Mouse (Mus musculus) spleen, adult 12 weeks (tissue): Measurements from ENCODE around the gene Rabl2.

Source experiments
- DNase-seq: peaks from one replicate; pipeline ENCODE4 v3.0.0; 2022; ENCODE audit warnings: low spot score

Rabl2 gene

DNA sequence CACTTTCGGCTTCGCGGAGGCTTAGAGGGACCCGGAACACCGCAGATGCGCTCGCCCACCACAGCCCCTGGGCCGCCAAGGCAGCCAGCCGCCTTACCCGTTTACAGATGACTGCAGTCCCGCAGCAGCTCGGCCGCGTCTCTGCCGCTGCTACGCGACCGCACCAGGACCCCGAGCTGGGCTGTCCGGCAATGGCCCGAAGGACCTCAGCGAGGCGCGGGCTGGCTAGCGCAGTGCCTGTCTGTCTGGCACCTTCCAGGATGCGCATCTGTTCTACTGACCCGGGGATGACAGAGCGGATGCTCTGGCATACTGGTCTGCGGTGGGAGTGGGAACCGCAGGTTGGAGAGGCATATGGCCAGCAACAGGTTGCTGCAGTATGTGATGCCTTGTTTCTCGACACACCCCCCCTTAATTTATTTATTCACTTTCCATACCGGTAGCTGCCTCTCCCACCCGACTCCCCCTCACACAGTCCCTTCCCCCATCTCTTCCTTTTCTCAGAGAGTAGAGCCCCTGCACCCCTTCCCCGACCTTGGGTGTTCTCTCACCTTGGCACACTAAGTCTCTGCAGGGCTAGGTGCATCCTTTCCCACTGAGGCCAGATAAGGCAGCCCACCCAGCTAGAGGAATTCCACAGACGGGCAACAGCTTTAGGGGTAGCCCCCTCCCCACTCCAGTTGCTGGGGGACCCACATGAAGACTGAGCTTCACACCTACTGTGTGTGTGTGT lies at the start of gene Rabl2:
Gene Rabl2, minus strand, starts transcription at position 201 of the 733 bp plus-strand sequence.
- peak; percentile 56 for DNase-seq

DNA sequence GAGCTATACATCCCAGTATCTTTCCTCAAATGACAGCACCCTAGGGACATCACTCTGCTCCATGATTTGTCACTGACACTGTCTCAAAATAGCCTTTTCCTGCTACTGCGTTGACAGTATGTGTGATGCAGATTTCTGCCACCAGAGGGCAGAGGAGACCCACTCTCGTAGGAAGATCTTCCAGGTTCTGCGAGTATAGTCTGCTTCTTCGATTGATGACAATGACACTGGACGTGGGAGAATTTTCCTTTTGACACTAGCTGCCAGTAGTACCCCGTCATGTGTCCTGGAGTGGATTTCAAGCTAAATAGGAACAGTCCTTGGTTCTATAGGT lies 31.9 kb upstream of the Rabl2 start:
- DNase-seq: no peak

DNA sequence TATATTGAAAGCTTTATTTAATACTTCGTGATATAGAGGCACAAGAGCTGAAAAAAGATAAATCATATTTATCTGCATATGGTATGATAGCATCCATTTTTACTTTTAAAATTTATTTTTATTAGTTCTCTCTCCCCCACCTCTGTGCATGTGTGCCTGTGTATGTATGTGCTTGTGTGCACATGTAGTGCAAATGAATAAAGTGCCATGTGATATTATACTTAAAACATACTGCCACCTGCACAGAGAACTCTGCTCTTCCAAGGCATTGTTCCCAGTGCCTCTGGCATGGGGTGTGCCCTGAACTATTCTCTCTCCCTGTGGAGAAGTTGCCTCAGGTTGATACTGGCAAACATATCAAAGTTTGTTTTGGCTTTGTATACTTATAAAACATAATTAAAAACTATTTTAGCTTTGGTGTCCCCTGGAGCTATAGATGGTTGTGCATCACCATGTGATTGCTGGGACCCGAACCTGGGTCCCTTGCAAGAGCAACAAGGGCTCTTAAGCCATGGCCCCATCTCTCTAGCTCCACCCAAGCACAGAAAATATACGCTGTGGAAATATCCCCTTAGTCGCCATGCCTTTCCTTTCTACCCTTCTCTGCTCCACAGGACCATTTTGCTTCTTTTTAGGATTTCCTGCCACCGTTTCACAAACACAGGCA lies 31.4 kb upstream of the Rabl2 start:
- no peak for DNase-seq

DNA sequence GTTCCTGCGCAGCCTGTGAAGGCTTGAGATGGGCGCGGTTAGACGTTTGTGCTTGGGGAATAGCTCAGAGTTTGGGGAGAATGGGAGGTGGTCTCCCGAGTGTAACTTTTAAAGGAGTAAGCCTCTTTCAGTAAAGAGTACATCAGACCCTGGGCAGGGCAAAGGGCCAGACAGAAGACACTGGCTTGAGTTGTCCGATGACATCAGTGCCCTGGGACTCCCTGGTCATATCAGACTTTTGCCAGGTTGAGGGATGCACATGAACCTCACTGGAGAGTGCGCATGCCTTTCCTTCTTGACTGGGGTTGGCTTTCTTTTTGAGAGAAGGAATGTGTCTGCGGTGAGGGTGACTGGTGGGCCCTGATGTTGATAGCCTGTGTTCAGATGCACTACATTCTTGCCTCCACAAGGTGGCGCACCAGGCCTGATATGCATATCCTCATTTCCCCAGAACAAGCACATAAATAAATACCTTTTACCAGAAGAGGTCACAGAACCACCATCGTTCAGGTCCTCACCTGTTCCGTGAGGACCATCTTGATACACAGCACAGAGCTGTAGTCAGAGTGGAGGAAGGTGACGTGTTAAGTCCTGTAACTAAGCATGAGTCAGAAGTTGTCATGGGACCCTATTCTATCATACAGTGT lies 30.7 kb upstream of the Rabl2 start:
- no peak for DNase-seq

DNA sequence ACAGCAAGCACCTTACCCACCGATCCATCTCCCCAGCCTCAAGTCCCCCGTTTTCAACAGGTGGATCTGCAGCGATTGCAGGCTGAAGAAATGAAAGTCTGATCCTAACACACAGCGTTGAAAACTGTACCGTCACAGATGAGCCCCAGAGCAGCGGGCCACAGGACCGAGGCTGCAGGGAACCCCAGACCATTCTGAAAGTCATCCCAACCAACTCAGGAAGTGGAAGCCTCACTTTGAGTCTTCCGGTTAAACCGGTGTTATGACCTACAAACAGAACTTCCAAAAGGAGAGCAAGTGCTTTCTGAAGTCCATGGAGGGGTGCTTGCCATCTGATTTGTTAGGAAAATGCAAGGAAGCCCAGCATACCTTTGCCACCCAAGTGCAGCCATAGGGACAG lies 16.2 kb upstream of the Rabl2 start:
- DNase-seq: no peak

DNA sequence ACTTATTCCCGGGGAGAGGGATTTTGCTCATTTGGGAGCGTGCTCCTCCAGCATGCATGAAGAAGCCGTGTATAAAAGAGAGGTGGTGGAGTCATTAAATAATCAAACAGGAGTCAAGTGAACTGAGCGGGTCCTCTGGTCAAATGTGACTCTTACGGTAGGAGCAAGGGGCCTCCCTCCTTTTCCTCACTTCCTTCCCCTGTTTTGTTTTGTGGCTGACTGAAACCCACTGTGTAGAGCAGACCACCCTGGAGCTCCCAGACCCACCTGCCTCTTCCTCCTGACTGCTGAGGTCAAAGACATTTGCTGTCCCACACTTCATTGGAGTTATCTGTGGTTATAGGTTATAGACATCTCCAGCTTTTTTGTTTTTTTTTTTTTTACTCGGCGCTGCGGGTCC lies 15.8 kb upstream of the Rabl2 start:
- no peak for DNase-seq

DNA sequence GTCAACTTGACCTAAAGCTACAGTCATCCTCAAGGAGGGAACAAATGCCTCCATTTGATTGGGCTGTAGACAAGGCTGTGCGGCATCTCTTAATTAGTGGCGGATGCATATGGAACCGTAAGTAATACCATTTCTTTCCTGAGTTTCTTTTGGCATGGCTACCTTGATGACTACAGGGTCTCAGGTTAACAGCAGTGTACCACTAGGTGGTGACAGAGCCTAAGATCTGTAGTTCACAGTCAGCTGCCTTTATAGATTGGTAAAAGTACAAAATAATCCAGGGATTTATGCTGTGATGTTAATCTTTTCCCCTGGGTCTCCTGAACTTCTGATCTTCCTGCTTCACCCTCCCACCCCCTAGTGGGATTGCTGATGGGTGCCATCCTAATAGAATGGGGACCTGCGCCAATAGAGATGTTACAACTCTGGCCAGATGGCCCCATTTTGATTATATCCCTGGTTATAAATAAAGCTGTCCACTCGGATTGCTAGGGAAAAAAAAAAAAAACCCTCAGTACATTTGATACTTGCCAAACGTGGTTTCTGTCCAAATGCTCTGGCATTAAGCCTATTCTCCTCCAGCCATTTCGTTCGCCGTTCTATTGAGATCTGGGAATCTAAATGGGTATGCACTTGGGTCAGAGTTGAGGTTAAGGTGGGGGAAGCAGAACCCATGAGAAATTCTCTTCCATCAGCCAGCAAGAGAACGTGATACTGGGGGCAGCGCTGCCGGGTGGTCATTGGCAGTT lies 14.3 kb upstream of the Rabl2 start:
- DNase-seq: no peak

DNA sequence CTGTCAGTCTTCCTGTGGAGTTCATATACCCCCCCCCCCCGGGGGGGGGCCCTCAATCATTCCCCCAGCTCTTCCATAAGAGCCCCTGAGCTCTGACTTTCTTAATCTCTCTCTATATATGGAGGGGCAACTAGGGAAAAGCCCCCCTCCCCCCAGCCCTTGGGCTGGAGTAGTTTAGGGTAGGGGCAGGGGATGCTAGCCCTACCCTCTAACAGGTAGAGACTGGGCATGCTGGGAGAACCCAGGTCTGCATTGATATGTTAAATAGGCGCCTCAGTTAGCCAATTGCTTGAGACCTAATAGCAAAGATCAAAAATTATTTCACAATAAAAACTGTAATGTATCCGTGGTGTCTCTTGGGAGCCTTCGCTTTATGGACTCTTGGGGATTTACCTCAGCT lies 825 bp upstream of the Rabl2 start:
- no peak for DNase-seq

DNA sequence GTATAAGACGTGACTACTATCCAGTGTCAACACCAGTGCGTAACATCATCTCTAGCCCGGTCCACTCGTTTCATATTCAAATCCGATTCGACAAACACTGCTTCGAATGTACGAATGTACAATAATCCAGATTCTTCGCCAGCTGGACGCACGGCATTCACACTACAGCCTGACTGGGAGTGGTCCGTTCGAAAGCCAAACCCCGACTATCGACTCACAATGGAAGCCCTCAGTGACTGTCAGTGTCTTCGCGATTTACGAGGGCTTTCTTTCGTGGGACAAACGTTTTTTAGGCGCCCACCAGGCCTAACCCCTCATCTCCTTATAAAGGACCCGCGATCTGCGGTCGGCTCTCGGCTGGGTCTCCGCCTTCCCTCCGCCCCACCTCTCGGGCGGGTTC lies 406 bp downstream of the Rabl2 start:
- no peak for DNase-seq

DNA sequence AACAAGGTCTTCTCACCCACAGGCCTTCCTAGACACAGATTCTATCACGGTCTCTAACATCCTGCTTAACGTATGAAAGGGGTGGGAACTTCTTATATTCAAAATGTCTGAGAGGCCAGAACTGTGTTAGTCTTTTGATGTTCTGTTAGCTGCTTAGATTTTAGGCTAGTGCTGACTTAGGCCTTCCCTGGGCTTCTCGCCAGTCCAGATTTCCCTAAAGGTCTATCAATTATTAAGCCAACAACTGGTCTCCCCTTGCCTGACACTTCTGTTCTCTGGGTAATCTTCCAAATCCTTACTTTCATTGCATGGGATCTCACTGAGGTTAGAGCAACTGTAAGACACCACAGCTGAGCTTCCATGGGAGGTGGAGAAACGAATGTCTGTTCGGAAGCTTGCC lies 2.6 kb downstream of the Rabl2 start:
- DNase-seq: no peak

DNA sequence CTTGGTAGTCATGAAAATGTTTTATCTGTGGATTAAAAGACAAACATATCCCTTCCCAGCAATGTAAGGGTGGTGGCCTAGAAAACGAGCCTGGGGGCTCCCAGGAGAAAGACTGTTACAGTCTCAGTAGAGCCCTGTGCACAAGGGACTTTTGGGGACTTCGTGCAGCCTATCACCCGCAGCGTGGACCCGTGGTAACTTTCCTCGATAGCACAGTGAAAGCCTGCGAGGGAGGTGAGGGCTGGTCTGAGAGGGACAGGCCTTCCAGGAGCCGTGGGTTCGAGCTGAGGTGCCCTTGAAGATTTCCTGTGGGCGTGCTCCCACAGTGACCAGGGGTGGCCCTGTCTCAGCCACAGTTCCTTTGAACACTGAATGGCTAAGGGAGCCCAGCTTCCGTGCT lies 6.1 kb downstream of the Rabl2 start:
- DNase-seq: no peak

DNA sequence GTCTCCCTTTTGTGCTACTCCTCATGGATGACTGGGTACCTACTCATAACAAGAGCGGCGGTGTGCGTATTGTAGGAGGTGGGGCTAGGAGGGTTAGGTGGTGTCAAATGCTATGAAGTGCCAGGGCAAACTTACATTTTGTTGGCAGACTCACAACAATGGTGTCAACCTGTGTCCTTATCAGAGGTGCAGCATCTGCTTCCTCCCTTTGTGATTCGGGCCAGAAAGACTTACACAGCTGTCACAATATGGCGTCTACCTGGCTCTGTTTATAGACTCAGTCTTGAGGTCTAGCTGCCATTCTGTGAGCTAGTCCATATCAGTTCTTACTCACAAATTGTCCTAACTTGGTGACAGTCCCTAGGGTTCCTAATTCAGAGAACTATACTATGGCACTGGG lies 6.6 kb downstream of the Rabl2 start:
- DNase-seq: no peak

DNA sequence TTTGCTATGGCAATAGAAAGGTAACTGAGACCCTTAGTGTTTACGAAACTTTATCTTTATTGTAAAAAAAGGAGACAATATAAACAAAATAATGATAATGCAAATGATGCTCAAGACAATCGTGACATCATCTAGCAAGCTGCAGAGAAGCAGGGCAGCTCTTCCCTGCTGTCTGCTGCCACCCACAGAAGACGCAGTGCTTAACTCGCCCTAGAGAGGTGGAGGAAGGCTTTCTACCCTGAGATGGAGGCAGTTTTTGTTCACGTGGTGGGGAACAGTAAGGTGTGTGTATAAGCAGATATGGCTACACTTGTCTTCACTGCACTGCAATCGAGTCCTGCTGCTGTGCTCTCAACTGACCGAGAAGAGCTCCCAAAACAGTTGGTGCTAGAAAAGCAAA lies 9.2 kb downstream of the Rabl2 start:
- DNase-seq: no peak

DNA sequence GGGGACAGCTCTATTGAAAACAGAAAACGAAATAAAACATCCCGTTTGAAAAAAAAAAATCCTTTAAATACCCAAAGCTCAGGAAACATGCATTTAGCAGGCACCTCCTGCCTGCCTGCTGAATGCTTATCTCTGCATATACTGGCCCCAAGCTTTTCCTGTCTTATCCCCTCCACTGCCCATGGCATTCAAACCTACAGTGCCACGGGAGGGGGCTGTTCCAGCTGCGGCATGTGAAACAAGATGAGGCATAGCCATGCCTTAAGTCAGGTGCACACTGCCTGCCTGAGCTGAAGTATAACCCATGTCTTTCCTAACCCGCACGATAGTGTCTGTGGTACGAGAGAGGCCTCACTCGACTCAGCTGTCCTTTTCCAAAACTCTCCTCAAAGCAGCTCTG lies 19.6 kb downstream of the Rabl2 start:
- no peak for DNase-seq

DNA sequence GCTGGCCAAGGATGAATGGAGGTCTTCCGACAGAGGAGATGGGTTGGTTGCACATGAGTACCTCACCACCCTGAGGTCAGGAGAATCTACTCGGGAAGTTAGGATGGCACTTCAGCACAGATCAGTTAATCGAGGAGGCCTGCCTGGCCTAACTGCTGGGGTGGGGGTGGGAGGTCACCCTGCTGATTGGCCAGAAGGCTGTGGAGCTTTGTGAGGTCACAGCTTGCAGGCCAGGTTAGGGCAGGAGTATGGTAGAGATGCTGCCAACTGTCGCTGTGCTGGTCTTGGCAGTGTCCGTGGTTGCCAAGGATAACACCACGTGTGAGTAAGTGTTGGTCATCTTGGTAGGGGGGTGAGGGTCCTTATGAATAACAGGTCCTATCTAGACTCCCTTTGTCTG lies 23.6 kb downstream of the Rabl2 start, which contains the start of gene Acr:
Gene Acr, plus strand, starts transcription at position 213 of the 400 bp plus-strand sequence.
- DNase-seq: no peak

DNA sequence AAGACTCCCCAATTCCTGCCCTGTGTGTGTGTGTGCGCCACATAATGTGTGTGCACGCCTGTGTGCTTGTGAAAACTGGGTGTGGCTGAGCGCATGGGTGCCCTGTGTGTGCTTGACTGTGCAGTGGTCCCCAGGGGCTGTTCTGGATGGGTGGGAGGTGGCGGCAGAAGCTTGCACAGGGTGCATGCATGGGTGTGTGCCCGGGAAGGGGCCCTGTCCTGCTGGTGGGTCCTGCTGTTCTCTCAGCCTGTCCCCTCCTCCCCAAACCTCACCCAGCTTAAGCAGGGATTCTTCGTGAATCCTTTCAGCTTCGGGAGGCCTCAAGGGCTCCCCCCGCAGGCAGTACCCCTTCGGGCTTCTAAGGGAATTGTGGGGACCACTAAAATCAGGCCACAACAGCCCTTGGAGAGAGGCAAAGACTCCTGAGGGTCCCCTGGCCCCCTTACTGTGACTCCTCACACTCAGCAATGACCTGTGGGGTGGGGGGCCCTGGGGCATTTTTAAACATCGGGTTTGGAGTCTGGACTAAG lies 32.5 kb downstream of the Rabl2 start:
- DNase-seq: no peak

DNA sequence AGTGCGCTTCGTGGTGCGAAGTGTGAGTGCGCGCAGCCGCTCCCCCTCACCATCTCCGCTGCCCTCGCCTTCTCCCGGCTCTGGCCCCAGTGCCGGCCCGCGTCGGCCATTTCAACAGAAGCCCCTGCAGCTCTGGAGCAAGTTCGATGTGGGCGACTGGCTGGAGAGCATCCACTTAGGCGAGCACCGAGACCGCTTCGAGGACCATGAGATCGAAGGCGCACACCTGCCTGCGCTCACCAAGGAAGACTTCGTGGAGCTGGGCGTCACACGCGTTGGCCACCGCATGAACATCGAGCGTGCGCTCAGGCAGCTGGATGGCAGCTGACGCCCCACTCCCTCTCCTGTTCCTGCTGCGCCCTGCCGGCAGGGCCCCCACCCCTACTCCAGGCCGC lies 33.7 kb downstream of the Rabl2 start:
- no peak for DNase-seq

DNA sequence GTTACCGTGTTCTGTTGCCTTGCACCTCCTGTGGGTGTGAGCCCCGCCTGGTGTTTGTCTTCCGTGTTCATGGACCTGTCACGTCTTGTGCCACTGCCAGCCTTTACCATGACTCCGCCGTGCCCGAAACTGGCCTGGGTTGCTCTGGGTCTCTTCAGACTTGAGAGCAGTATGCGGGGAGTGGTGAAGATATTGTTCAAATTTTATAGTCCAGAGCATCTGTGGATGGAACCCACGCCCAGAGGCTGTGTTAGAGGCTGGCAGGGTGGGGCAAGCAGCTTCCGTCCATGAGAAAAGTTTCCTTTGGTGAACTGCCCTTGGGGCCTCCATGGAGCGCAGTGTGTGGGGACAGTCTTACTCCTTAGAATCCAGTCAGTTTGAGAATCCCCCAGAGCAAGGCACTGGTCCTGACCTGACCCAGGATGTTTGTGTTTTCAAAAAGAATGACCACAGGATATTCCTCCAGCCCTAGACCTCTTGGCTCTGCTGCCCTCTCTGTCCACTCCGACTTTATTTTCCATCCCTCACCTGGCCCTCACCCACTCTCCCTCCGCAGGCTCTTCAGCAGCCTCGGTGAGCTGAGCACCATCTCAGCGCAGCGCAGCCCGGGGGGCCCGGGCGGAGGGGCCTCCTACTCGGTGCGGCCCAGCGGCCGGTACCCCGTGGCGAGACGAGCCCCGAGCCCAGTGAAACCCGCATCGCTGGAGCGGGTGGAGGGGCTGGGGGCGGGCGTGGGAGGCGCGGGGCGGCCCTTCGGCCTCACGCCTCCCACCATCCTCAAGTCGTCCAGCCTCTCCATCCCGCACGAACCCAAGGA lies 34.3 kb downstream of the Rabl2 start:
- no peak for DNase-seq

DNA sequence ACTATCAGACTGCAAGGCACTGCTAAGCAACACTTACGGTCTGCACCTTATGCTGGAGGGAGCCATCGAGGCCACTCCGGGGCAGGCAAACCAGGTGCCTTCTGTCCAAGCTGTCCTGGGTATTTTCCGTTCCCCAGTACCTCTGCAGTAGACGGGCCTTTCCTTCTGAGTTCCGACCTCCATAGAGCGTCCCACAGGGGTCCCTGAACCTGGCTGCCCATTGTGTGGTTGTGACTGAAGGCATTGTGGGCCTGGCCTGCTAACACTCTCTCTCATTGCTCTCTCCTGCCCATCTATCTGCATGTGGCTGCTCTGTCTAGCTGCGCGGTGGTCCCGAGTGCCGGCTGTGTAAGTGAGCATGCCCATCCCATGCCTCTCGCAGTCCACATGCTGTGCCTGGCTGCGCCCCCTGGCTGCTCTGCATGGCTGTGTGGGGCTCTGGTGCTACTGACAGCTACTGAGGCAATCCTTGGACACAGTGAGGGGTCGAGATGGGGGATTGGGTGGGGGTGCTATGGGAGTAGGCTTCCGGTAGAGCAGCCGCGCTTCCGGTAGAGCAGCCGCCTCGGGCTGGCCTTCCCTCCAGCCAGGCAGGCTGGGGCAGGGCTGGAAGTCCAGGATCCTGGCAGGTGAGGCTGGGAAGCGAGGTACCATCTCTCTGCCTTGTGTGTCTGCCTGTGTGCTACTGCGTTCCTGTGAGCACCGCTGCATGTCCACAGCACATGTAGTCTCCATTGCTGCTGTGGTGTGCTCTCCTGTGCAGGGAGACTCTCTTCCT lies 35.1 kb downstream of the Rabl2 start:
- no peak for DNase-seq

DNA sequence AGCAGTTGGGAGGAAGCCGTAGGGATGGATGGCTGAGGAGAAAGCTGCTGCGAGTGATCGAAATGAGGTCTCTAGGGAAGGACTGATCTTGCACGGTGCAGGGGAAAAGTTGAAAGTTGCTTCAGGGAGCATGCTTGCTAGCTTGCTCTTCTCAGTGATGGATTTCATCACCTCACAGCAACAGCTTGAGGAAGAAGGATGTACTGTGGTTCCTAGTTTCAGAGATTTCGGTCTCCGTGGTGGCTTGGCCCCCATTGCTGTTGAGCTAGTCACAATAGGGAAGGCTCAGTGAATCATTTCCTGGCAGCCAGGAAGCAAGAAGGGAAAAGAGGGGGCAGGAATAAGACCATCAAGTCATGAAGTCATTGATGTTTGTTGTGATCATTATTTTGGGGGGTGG lies 36.1 kb downstream of the Rabl2 start:
- DNase-seq: no peak

DNA sequence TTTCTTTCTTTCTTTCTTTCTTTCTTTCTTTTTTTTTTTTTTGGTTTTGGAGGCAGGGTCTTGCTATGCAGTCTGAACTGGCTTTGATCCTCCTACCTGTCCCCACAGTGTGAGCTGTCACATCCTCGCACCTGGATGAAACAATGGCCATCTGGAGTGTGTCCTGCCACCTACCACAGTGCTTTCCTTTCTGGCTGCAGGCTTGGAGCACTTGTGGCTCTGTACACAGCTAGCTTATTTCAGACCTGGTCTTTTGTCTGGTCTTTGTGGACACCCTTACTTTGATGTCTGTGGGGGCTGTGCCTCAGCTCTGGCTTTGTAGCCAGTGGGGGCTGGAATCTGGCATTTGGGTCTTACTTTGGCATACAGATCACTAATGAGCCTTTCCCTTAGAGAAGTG lies 40.0 kb downstream of the Rabl2 start:
- DNase-seq: no peak
